Mouse (Mus musculus) kidney, postnatal 36 days (tissue): ENCODE measurements around the gene Cybrd1.

Experiments used
- DNase-seq, 2 experiments: peaks; one replicate each; pipeline ENCODE4 v3.0.0; 2021 to 2022; ENCODE audit warnings: mixed read lengths in 2 of 2

The Cybrd1 gene

GRCm38 (mm10) chr2:71117797-71118708, at the start of gene Cybrd1:
Cybrd1 (plus strand) TSS chr2:71117923.
- DNase-seq = peak; percentile 21 to 48

- DNase-seq = no peak
Observed at GRCm38 (mm10) chr2:71071601-71072000, 46.1 kb upstream of the Cybrd1 start.

GRCm38 (mm10) chr2:71073330-71073729, 44.4 kb upstream of the Cybrd1 start:
- no peak for DNase-seq

- DNase-seq = no peak
Observed at GRCm38 (mm10) chr2:71073828-71074227, 43.9 kb upstream of the Cybrd1 start.

GRCm38 (mm10) chr2:71082416-71082815, 35.3 kb upstream of the Cybrd1 start:
- no peak for DNase-seq

GRCm38 (mm10) chr2:71083454-71084193, 34.1 kb upstream of the Cybrd1 start:
- DNase-seq = no peak

GRCm38 (mm10) chr2:71089766-71090165, 28.0 kb upstream of the Cybrd1 start:
- no peak for DNase-seq

GRCm38 (mm10) chr2:71090660-71091445, 26.9 kb upstream of the Cybrd1 start:
- DNase-seq = peak in 1 of 2 experiments; percentile 12

GRCm38 (mm10) chr2:71096170-71096569, 21.6 kb upstream of the Cybrd1 start:
- no peak for DNase-seq

GRCm38 (mm10) chr2:71102621-71103291, 15.0 kb upstream of the Cybrd1 start:
- DNase-seq = no peak

- DNase-seq = no peak
Observed at GRCm38 (mm10) chr2:71103292-71103680, 14.4 kb upstream of the Cybrd1 start.

GRCm38 (mm10) chr2:71104696-71105095, 13.0 kb upstream of the Cybrd1 start:
- DNase-seq = no peak

- no peak for DNase-seq
Observed at GRCm38 (mm10) chr2:71105469-71106215, 12.1 kb upstream of the Cybrd1 start.

GRCm38 (mm10) chr2:71107225-71107624, 10.5 kb upstream of the Cybrd1 start:
- no peak for DNase-seq

GRCm38 (mm10) chr2:71108541-71108940, 9.2 kb upstream of the Cybrd1 start:
- DNase-seq = no peak

GRCm38 (mm10) chr2:71113489-71114171, 4.1 kb upstream of the Cybrd1 start:
- no peak for DNase-seq

- no peak for DNase-seq
Observed at GRCm38 (mm10) chr2:71116151-71116550, 1.6 kb upstream of the Cybrd1 start.

GRCm38 (mm10) chr2:71120844-71121243, 3.1 kb downstream of the Cybrd1 start:
- DNase-seq = no peak

GRCm38 (mm10) chr2:71121406-71121805, 3.7 kb downstream of the Cybrd1 start:
- no peak for DNase-seq

- no peak for DNase-seq
Observed at GRCm38 (mm10) chr2:71122268-71123029, 4.7 kb downstream of the Cybrd1 start.
